Mouse (Mus musculus): Measurements from ENCODE around the gene Dhx33. TPM values are rescaled to one million over a fixed set of nuclear protein-coding genes. Genes with fewer than 3 reads are reported as not detected.
A peak's percentile ranks its signal among the peaks of the same experiment; 100 is the strongest.

The Dhx33 gene
- total and polyA plus RNA-seq, 3 experiments, result 42.6 to 49.8 TPM; not detected in 1

DNA sequence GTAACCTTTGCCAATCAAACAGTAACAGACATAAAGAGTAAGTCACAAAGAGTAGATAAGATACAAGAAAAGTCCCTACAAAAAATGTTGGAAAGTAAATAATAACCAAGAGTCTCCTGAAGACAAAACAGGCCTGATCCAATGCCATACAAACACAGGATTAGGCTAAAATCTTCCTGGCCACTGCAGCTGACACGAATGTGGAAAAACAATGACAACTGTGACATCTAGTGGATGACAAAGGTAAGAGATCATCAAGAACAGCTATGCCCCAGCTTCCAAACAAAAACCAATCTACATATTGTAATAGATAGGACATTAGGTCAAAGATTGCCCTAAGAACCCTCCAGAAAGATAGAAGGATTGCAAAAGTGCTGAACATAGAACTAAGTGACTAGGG is 48.3 kb upstream of the Dhx33 start:
- H3K4me3 ChIP-seq (ENCODE audit: control insufficient read depth in 1 of 2, insufficient read depth in 1 of 2, low read depth in 2 of 2, low read length in 2 of 2), result no peak overlapping the region
- H3K79me2 ChIP-seq (ENCODE audit: control insufficient read depth, insufficient read depth, low read length, poor library complexity), result no peaks in the 10 kb centered on the region
- no peak for DNase-seq (ENCODE audit: low read depth, low spot score)
- H3K36me3 ChIP-seq (ENCODE audit: control insufficient read depth in 1 of 2, insufficient read depth in 2 of 2, low read length in 2 of 2), result no peaks in the 10 kb centered on the region
- no peaks in the 10 kb centered on the region for H3K4me1 ChIP-seq (ENCODE audit: control insufficient read depth in 1 of 2, insufficient read depth in 2 of 2, low read length in 2 of 2)
- H3K27me3 ChIP-seq (ENCODE audit: control insufficient read depth in 1 of 2, insufficient read depth in 2 of 2, low read length in 2 of 2), result peaks cover 0 to 2% of the 10 kb centered on the region in 2 experiments; a peak in 2 of 4 replicates
- no peak overlapping the region for H3K27ac ChIP-seq (ENCODE audit: control insufficient read depth, low read depth, low read length)
- no peaks in the 10 kb centered on the region for H3K9me3 ChIP-seq (replicated peaks; ENCODE audit: insufficient read depth, low read length)
- TF ChIP-seq MEF2A (IDR thresholded peaks at IDR 0.05; ENCODE audit: extremely low read depth, insufficient replicate concordance, low read depth, low read length, poor library complexity, severe bottlenecking) (no peak), BHLHE40 (IDR thresholded peaks at IDR 0.05; ENCODE audit: borderline replicate concordance, low read depth, low read length) (no peak), CTCF (IDR thresholded peaks at IDR 0.05 in 2 of 3, conservative IDR thresholded peaks at IDR 0.05 in 1 of 3; ENCODE audit: control insufficient read depth in 1 of 3, insufficient read depth in 1 of 3, low read depth in 2 of 3, low read length in 3 of 3, poor library complexity in 1 of 3, severe bottlenecking in 1 of 3) (peak in 1 of 3 experiments; percentile 56; a peak in 2 of 6 replicates), RAD21 (IDR thresholded peaks at IDR 0.05; ENCODE audit: low read depth, low read length) (peak; percentile 66), MAZ (IDR thresholded peaks at IDR 0.05; ENCODE audit: low read depth, low read length) (no peak), ZKSCAN1 (IDR thresholded peaks at IDR 0.05; ENCODE audit: low read depth, low read length) (no peak), SMC3 (IDR thresholded peaks at IDR 0.05; ENCODE audit: low read depth, low read length) (peak; percentile 43), ZNF384 (IDR thresholded peaks at IDR 0.05; ENCODE audit: low read depth, low read length) (no peak), ZC3H11A (IDR thresholded peaks at IDR 0.05; ENCODE audit: low read depth, low read length) (peak; percentile 18; the same call in 1 of the 2 replicates), MYC (IDR thresholded peaks at IDR 0.05; ENCODE audit: low read depth, low read length) (no peak), USF1 (IDR thresholded peaks at IDR 0.05; ENCODE audit: low read depth, low read length) (no peak), POLR2AphosphoS5 (IDR thresholded peaks at IDR 0.05; ENCODE audit: borderline replicate concordance, low read depth, low read length) (no peak), GABPA (IDR thresholded peaks at IDR 0.05; ENCODE audit: low read depth, low read length) (no peak)
- no peak overlapping the region for H3K9ac ChIP-seq (ENCODE audit: control insufficient read depth, low read depth, low read length, poor library complexity, severe bottlenecking)

DNA sequence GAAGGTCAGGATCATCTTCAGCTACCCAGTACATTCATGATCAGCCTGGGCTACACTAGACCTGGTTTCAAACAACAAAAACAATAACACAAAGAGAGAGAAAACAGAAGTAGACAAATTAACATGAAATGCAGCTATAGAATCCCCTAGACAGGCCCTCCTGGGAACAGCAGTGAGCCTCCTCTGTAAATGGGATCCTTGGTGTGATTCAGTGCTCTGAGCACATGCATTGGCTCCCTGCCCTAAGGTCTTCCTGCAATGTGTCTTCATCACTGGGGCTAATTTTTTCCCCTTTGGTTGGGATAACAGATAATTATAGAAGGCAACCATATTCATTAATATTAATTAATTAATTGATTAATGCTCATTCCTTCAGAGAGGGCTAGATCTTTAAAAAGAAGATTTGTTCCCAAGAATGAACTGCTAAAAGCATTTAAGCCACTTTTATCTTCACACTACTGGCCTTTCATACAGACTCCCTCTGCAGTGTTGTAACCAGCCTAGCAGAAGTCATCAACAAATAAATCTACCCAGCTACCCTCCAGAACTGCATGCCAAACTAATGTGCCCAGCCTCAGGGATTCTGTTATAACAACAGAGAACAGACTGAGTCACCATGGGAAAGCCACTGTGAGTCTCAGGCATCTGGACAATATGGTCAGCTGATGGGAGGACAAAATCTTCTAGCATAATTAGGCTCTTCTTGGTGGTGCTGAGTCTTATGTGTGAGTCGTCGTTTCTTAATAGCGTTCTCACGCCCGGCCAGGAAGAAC is 35.5 kb upstream of the Dhx33 start:
- no peaks in the 10 kb centered on the region for H3K79me2 ChIP-seq (ENCODE audit: control insufficient read depth, insufficient read depth, low read length, poor library complexity)
- no peaks in the 10 kb centered on the region for H3K27me3 ChIP-seq (ENCODE audit: control insufficient read depth in 1 of 2, insufficient read depth in 2 of 2, low read length in 2 of 2)
- no peaks in the 10 kb centered on the region for H3K9me3 ChIP-seq (replicated peaks; ENCODE audit: insufficient read depth, low read length)
- TF ChIP-seq NRF1 (IDR thresholded peaks at IDR 0.05; ENCODE audit: insufficient read depth, low read depth, low read length, poor library complexity, severe bottlenecking) (no peak), ZNF384 (IDR thresholded peaks at IDR 0.05; ENCODE audit: low read depth, low read length) (no peak), GABPA (IDR thresholded peaks at IDR 0.05; ENCODE audit: low read depth, low read length) (no peak), TAL1 (IDR thresholded peaks at IDR 0.05; ENCODE audit: low read length) (no peak), MYC (IDR thresholded peaks at IDR 0.05; ENCODE audit: low read depth, low read length) (no peak), ZMIZ1 (IDR thresholded peaks at IDR 0.05; ENCODE audit: low read depth, low read length) (no peak), BHLHE40 (IDR thresholded peaks at IDR 0.05; ENCODE audit: borderline replicate concordance, low read depth, low read length) (no peak), RAD21 (IDR thresholded peaks at IDR 0.05; ENCODE audit: low read depth, low read length) (no peak), GATA1 (IDR thresholded peaks at IDR 0.05; ENCODE audit: low read depth, low read length) (no peak), JUND (IDR thresholded peaks at IDR 0.05; ENCODE audit: low read depth, low read length) (no peak), ZKSCAN1 (IDR thresholded peaks at IDR 0.05; ENCODE audit: low read depth, low read length) (no peak)
- no peak for DNase-seq (ENCODE audit: low read depth, low spot score)
- peaks cover 0 to 3% of the 10 kb centered on the region in 2 experiments; a peak in 2 of 4 replicates for H3K4me1 ChIP-seq (ENCODE audit: control insufficient read depth in 1 of 2, insufficient read depth in 2 of 2, low read length in 2 of 2)
- no peak overlapping the region for H3K4me3 ChIP-seq (ENCODE audit: control insufficient read depth in 1 of 2, insufficient read depth in 1 of 2, low read depth in 2 of 2, low read length in 2 of 2)
- H3K36me3 ChIP-seq (ENCODE audit: control insufficient read depth in 1 of 2, insufficient read depth in 2 of 2, low read length in 2 of 2), result no peaks in the 10 kb centered on the region
- H3K9ac ChIP-seq (ENCODE audit: control insufficient read depth, low read depth, low read length, poor library complexity, severe bottlenecking), result no peak overlapping the region
- no peak overlapping the region for H3K27ac ChIP-seq (ENCODE audit: control insufficient read depth, low read depth, low read length)

Data from MEL (cell line).